Mouse (Mus musculus) liver, adult 2 months (tissue): Measurements from ENCODE around the gene Nav2. TPM values are rescaled to one million over a fixed set of nuclear protein-coding genes. Genes with fewer than 3 reads are reported as not detected.
A peak's percentile ranks its signal among the peaks of the same experiment; 100 is the strongest.

Experiments used
- DNase-seq: peaks from one replicate; pipeline ENCODE4 v3.0.0-alpha.2; 2011; ENCODE audit warnings: low read depth, low spot score; ENCODE audit errors: extremely low read depth
- H3K27ac ChIP-seq: fragments of 200-500 bp; replicated peaks from 2 replicates; pipeline ENCODE4 v1.5.1; 2012; ENCODE audit warnings: low read depth, mild to moderate bottlenecking, control low read depth, inconsistent platforms, low read length; ENCODE audit not compliant: insufficient read depth
- H3K27me3 ChIP-seq: fragments of 200-500 bp; 2 replicates; pipeline ENCODE4 v1.6.1; 2012; ENCODE audit warnings: mild to moderate bottlenecking, moderate library complexity, low read length, inconsistent platforms; ENCODE audit not compliant: control insufficient read depth, insufficient read depth
- H3K36me3 ChIP-seq: fragments of 200-500 bp; 2 replicates; pipeline ENCODE4 v1.6.1; 2012; ENCODE audit warnings: low read length, inconsistent platforms; ENCODE audit not compliant: control insufficient read depth, insufficient read depth
- H3K4me1 ChIP-seq: fragments of 200-500 bp; 2 replicates; pipeline ENCODE4 v1.6.1; 2011; ENCODE audit warnings: low read length; ENCODE audit not compliant: control insufficient read depth, insufficient read depth
- H3K4me3 ChIP-seq: fragments of 200-500 bp; 2 replicates; pipeline ENCODE4 v1.5.1; 2011; ENCODE audit warnings: low read depth, mild to moderate bottlenecking, control low read depth, low read length, moderate library complexity; ENCODE audit not compliant: insufficient read depth
- H3K79me2 ChIP-seq: fragments of 200-500 bp; 2 replicates; pipeline ENCODE4 v1.6.1; 2012; ENCODE audit warnings: inconsistent platforms, mild to moderate bottlenecking, low read length, moderate library complexity; ENCODE audit not compliant: control insufficient read depth, insufficient read depth
- H3K9ac ChIP-seq: fragments of 200-500 bp; 2 replicates; pipeline ENCODE4 v1.6.1; 2012; ENCODE audit warnings: low read depth, mild to moderate bottlenecking, control low read depth, inconsistent platforms, low read length
- CTCF ChIP-seq: fragments of 200-500 bp; IDR thresholded peaks from 2 replicates; pipeline ENCODE4 v1.5.1; 2011; ENCODE audit warnings: low read depth, low read length, control low read depth
- POLR2A ChIP-seq: fragments of 200-500 bp; IDR thresholded peaks from 2 replicates; pipeline ENCODE4 v1.6.1; 2011; ENCODE audit warnings: low read length, control low read depth; ENCODE audit not compliant: insufficient read depth; ENCODE audit errors: extremely low read depth
- WGBS: fragments of 180-500 bp; shearing (Covaris S2); methylation state at CpG from one replicate; pipeline ENCODE4 v1.1.7; 2018; 5-methylcytosine and 5-hydroxymethylcytosine counted together
- polyA plus RNA-seq: library from polyadenylated mRNA; depleted of rRNA; stranded (reverse); fragments of >200 nt; gene quantifications from 2 replicates; pipeline ENCODE4 v1.2.3, GENCODE M21; 2012
- total RNA-seq: library from RNA; depleted of rRNA; stranded (reverse); fragments of >200 nt; gene quantifications from 2 replicates; pipeline ENCODE4 v1.2.3, GENCODE M21; 2014

Gene Nav2
- total and polyA plus RNA-seq, 2 experiments: 11.1 to 17.6 TPM

GRCm38 (mm10) chr7:48938190-48938589 is 29.7 kb downstream of the Nav2 start:
- H3K4me3 ChIP-seq: no peak overlapping the region
- DNase-seq: peak; percentile 60

GRCm38 (mm10) chr7:48948381-48949108 is 40.0 kb downstream of the Nav2 start:
- Histone ChIP-seq H3K9ac (no peak overlapping the region), H3K4me1 (peaks cover 8% of the 10 kb centered on the region), H3K4me3 (no peak overlapping the region), H3K27me3 (no peaks in the 10 kb centered on the region), H3K36me3 (no peaks in the 10 kb centered on the region), H3K79me2 (no peaks in the 10 kb centered on the region), H3K27ac (no peak overlapping the region)
- no peak for DNase-seq
- TF ChIP-seq CTCF: no peak
- no peak for TF ChIP-seq POLR2A
- 77% methylated on average over 4 of the region's 4 CpGs for WGBS

More at GRCm38 (mm10) chr7:48938190-48938589, 29.7 kb downstream of the Nav2 start:
- Histone ChIP-seq H3K27ac (no peak overlapping the region), H3K79me2 (no peaks in the 10 kb centered on the region), H3K36me3 (no peaks in the 10 kb centered on the region), H3K27me3 (no peaks in the 10 kb centered on the region), H3K9ac (no peak overlapping the region), H3K4me1 (peaks cover 9% of the 10 kb centered on the region)
- WGBS: 17% methylated on average over 4 of the region's 4 CpGs
- TF ChIP-seq CTCF (peak; percentile 59), POLR2A (no peak)

GRCm38 (mm10) chr7:48954501-48954900 is 46.0 kb downstream of the Nav2 start:
- TF ChIP-seq CTCF (no peak), POLR2A (no peak)
- Histone ChIP-seq H3K4me3 (no peak overlapping the region), H3K4me1 (no peaks in the 10 kb centered on the region), H3K79me2 (no peaks in the 10 kb centered on the region), H3K27ac (no peak overlapping the region), H3K27me3 (no peaks in the 10 kb centered on the region; the same call in 1 of the 2 replicates), H3K36me3 (no peaks in the 10 kb centered on the region), H3K9ac (no peak overlapping the region)
- WGBS: 60% methylated on average over 5 of the region's 5 CpGs
- no peak for DNase-seq

GRCm38 (mm10) chr7:48958528-48959315 is 50.2 kb downstream of the Nav2 start:
- no peak overlapping the region for H3K27ac ChIP-seq
- WGBS: 8% methylated on average over 32 of the region's 32 CpGs
- no peak for DNase-seq
- no peaks in the 10 kb centered on the region for H3K4me1 ChIP-seq
- H3K4me3 ChIP-seq: no peak overlapping the region
- H3K27me3 ChIP-seq: peaks cover 5% of the 10 kb centered on the region; the same call in 1 of the 2 replicates
- H3K36me3 ChIP-seq: no peaks in the 10 kb centered on the region
- H3K79me2 ChIP-seq: no peaks in the 10 kb centered on the region
- TF ChIP-seq POLR2A: no peak
- H3K9ac ChIP-seq: no peak overlapping the region

GRCm38 (mm10) chr7:48959316-48959661 is 50.8 kb downstream of the Nav2 start:
- WGBS: 29% methylated on average over 13 of the region's 13 CpGs
- H3K79me2 ChIP-seq: no peaks in the 10 kb centered on the region
- H3K27me3 ChIP-seq: peaks cover 5% of the 10 kb centered on the region; the same call in 1 of the 2 replicates
- no peak overlapping the region for H3K27ac ChIP-seq
- no peak overlapping the region for H3K4me3 ChIP-seq
- H3K36me3 ChIP-seq: no peaks in the 10 kb centered on the region
- no peak for DNase-seq
- H3K4me1 ChIP-seq: no peaks in the 10 kb centered on the region
- no peak overlapping the region for H3K9ac ChIP-seq
- TF ChIP-seq CTCF (no peak), POLR2A (no peak)
